Mouse (Mus musculus): ENCODE data around the gene Umad1.

The Umad1 gene

GRCm38 (mm10) chr6:8316201-8316600 is 57.1 kb downstream of the Umad1 start:
- DNase-seq, result no peak

- peak in 1 of 2 experiments; percentile 21 for DNase-seq
Measured at GRCm38 (mm10) chr6:8319591-8319990, 60.5 kb downstream of the Umad1 start.

DNA sequence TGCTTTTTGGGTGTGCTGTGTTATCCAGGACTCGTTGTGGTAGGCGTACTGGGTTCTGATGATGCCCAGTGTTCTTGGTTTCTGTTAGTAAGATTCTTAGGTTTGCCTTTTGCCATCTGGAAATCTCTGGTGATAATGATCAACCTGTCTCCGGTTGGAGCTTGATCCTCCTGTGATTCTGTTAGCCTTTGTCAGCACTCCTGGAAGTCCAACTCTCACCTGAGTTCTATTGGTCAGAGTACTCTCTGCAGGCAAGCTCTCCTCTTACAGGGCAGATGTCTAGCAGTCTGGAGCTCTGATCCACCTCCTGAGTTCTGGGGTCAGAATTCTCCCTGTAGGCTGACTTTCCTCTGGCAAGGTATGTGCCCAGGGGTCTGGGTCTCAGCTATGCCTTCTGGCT is 72.4 kb downstream of the Umad1 start:
- DNase-seq, result peak in 1 of 2 experiments; percentile 11

DNA sequence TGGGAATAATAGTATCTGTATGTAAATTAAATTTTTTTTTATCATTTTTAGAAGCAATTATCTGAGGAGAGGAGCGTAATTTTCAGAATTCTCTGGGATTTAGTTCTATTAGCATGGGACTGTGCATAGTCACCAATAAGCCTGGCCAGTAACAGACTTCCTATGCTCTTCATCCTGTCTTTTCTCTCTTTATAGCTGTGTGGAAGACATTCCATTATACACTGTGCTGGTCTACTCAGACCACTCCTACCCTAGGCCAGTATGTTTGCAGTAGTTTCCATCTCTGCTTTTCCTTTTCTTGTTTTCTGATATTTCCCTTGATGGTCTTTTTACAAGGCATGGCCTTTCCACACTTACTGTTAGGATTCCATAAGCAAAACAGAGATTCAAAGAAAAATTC is 74.3 kb downstream of the Umad1 start:
- no peak for DNase-seq

- DNase-seq, result peak in 1 of 2 experiments; percentile 1
Measured at GRCm38 (mm10) chr6:8336487-8337390, 77.7 kb downstream of the Umad1 start.

DNA sequence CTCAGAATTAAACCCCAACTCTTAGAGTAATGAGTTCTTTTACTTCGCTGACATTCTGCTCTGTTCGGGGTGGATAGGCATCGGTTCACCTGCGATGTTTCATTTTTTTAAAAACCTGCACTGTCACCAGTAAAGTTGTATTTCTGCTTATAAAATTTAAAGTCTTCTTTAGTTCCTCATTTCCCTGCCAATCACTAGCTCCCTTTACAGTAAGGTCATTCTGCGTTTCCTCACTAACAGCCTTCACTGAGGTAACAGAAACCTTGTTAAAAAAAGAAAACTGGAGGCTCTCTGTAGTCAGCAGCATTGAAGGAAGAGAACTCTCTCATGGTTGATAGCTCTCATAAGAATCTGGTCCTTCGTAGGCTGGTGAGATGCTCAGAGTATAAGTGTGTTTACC is 80.4 kb downstream of the Umad1 start:
- no peak for DNase-seq

- no peak for DNase-seq
Measured at GRCm38 (mm10) chr6:8343271-8343670, 84.2 kb downstream of the Umad1 start.

DNA sequence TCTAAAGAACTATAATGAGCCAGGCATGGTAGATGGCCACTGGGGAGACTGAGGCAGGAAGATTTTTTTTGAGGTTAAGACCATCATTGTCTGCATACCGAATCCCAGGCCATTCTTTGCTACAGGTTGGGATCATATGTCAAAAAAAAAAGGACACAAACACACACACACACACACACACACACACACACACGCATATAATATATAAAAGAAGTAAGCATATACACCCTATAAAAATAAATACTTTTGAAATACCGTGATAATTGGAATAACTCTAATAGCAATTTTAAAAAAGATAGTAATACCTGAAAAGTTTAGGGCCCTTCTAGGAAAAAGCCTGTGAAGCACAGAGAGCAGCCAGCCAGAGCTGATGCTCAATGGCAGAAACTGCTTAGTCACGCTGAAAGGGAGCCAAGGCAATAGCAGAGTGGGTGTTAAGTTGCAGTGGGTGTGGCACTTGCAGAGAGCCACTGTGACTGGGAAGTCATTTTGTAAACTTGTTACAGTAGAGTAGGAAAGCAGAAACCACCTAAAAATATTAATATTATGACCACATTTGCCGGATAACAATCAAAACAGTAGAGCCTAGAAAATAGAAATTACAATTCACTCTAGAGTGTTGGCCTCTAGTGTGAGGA is 86.2 kb downstream of the Umad1 start:
- peak; percentile 25 to 59 for DNase-seq

GRCm38 (mm10) chr6:8347154-8347553 is 88.1 kb downstream of the Umad1 start:
- DNase-seq, result no peak

DNA sequence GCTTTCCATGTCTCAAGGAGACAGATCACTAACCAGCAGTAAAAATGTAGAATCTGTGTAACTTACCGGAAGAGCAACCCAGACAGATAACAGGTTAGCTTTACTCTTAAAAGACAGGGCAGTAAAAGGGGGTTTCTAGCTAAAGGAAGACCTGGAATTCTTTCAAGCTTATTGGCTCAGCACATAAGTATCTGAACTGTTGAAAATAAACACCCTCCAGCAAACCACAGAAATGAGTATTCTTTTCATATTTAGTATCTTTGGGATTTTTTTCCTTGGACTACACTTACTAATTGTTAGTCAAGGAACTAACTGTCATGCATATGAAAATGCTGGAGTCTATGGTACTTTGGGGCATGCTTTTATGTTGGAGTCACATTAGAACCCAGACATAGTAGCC is 89.3 kb downstream of the Umad1 start:
- no peak for DNase-seq

- DNase-seq, result no peak
Measured at GRCm38 (mm10) chr6:8349060-8349670, 90.1 kb downstream of the Umad1 start.

- DNase-seq, result no peak
Measured at GRCm38 (mm10) chr6:8351507-8351906, 92.4 kb downstream of the Umad1 start.

- DNase-seq, result no peak
Measured at GRCm38 (mm10) chr6:8352533-8353168, 93.6 kb downstream of the Umad1 start.

DNA sequence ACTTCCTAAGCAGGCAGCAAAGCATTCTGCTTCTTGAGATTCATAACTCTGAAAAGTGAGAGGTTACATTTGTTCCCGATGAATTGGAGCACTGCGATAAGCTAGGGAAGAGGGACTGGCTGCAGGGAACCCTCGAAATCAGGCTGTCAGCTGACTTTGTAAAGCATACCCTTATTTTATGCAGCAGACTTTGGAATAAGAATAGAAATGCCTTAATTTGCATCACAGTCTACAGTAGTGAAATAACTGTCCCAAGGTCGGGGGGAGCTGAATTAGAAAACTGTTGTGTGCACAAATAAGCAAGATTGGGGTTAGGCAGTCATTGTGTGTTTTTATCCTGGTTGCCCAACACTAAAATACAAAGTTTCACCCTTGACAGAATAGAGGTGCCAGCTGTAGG is 94.4 kb downstream of the Umad1 start:
- no peak for DNase-seq

DNA sequence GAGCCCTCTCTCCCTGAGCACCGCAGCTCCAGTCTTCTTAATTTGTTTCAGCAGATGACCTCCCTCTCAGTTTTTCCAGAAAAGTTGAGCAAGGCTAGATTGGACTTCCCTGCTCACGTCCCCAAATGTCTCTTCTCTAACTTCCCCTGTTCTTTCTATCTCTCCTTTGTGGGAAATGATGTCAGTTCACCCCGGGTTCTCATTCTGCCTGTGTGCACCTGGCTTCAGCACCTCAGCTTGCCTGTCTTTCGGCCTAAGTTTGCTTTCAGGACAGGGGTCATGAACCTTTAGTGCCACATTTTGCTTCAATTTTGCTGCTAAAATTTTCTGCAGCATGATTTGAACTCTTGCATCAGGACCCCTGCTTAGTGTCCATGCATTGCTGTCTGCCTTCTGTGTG is 95.8 kb downstream of the Umad1 start:
- DNase-seq, result no peak

DNA sequence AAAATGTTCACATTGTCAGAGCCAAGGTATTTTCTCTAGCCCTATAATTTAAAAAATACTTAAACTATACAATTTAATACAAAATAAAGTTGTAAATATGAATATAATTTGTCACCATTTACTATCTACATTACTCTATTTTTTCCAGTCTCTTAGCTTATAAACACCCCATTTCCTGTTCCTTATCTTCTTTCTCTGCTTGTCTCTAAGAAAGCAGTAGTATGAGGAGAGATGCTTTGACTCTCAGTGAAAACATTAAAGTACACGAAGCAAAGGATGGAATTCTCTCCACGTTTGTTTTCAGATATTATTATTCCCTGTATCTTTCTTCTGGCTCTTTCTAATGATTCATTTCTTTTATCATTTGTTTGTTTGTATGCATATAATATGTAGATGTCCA is 99.1 kb downstream of the Umad1 start:
- no peak for DNase-seq

GRCm38 (mm10) chr6:8358782-8359181 is 99.7 kb downstream of the Umad1 start:
- DNase-seq, result no peak

DNA sequence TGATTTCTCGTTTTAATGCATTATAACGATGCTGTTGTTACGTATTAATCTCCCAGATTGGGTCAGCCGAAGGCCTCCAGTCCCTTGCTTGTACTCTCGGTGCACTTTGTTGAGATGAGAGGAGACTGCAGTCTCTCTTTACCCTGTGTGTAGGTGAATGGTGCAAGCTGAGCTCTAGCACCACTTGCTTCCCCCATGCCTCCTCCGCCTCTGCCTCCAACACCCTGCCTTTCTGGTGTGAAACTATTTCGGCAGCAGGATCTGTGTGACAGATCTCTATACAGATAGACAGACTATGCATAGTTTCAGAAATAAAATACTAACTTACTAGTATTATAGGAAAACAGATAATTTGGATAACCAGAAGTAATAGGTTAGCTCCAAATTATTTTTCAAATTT is 101.7 kb downstream of the Umad1 start:
- no peak for DNase-seq

- DNase-seq, result no peak
Measured at GRCm38 (mm10) chr6:8364033-8364756, 105.1 kb downstream of the Umad1 start.

DNA sequence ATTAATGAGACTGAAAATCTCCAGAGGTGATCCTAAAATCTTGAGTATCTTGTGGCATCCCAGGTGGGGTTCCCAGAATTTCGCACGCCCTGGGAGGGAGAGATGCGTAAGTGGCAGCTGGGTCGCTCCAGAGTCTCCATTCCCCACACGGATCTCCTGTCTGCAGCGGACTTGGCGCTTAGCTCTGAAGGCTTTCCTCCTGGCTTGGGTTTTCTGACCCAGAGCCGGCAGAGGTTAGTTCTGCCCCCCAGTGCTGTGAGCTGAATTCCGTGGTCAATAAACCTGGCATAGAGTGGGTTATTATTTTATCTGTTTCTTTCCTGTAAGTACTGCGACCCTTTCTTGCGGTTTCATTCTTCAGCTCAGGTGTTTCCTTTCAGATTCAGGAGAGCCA is 105.7 kb downstream of the Umad1 start:
- DNase-seq, result no peak

- no peak for DNase-seq
Measured at GRCm38 (mm10) chr6:8367675-8368074, 108.6 kb downstream of the Umad1 start.

DNA sequence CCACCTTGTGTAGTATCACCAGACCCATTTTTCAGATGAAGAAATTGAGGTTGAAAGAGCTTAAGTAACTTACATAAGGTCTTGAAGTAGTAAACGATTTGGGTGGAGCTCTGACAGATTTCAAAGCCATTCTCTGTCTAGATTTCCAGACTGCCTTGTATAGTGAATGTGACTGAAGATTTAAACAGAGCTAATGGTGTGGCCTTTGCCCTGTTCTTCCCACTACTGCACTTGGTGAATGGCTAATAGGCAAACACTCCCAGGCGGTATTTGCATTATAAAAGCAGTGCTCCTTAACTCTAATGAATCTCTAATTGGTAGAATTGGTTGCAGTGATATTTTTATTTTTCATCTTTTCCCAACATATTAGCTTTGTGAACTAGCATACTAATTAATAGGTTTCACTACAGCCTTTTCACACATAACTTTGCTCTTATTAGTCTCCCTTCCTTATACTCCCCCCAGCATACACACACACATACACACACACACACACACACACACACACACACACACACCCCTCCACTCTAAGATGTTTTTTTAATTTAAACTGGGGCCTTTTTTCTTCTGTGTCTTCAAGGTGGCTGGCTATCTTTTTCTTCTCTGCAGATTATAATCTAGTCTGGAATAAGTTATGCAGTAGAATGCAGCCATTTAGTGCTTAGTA is 109.2 kb downstream of the Umad1 start:
- DNase-seq, result no peak
